Mouse (Mus musculus) spleen, adult 12 weeks (tissue): ENCODE measurements at regions not wholly inside any gene's neighbourhood (a gene's known extent, or its start where the extent isn't known, plus 50 kb on each side); places are given as distances from the start of the nearest gene placed in this dataset.

ENCODE experiments used
- DNase-seq: peaks from one replicate; pipeline ENCODE4 v3.0.0; 2022; ENCODE audit warnings: low spot score

- DNase-seq, result no peak
Measured at GRCm38 (mm10) chr6:50713297-50713696, 59.1 kb upstream of the Npvf start.

- DNase-seq, result no peak
Measured at GRCm38 (mm10) chr6:50718631-50719030, 64.4 kb upstream of the Npvf start.

- no peak for DNase-seq
Measured at GRCm38 (mm10) chr6:50720346-50720745, 66.1 kb upstream of the Npvf start.

- DNase-seq, result no peak
Measured at GRCm38 (mm10) chr6:50725640-50726039, 71.4 kb upstream of the Npvf start.

- DNase-seq, result no peak
Measured at GRCm38 (mm10) chr6:50726166-50726591, 71.9 kb upstream of the Npvf start.

- DNase-seq, result no peak
Measured at GRCm38 (mm10) chr6:50730744-50731718, 76.8 kb upstream of the Npvf start.

GRCm38 (mm10) chr6:50734701-50735100 lies 80.5 kb upstream of the Npvf start:
- DNase-seq, result no peak

GRCm38 (mm10) chr6:50735825-50736224 lies 81.6 kb upstream of the Npvf start:
- no peak for DNase-seq

- DNase-seq, result no peak
Measured at GRCm38 (mm10) chr6:50742009-50742408, 87.8 kb upstream of the Npvf start.

- DNase-seq, result no peak
Measured at GRCm38 (mm10) chr6:50744462-50745166, 90.4 kb upstream of the Npvf start.

- DNase-seq, result no peak
Measured at GRCm38 (mm10) chr6:50753151-50753550, 98.9 kb upstream of the Npvf start.

GRCm38 (mm10) chr6:50754786-50755185 lies 100.5 kb upstream of the Npvf start:
- DNase-seq, result no peak

GRCm38 (mm10) chr6:50760367-50760766 lies 106.1 kb upstream of the Npvf start:
- no peak for DNase-seq

- no peak for DNase-seq
Measured at GRCm38 (mm10) chr6:50763121-50763520, 108.9 kb upstream of the Npvf start.

GRCm38 (mm10) chr6:50766442-50766915 lies 112.2 kb upstream of the Npvf start:
- DNase-seq, result no peak

- DNase-seq, result no peak
Measured at GRCm38 (mm10) chr6:50767126-50767525, 112.9 kb upstream of the Npvf start.

GRCm38 (mm10) chr6:50767827-50768226 lies 113.6 kb upstream of the Npvf start:
- no peak for DNase-seq

- no peak for DNase-seq
Measured at GRCm38 (mm10) chr6:50769101-50769500, 114.9 kb upstream of the Npvf start.

- DNase-seq, result no peak
Measured at GRCm38 (mm10) chr6:50770481-50770880, 116.2 kb upstream of the Npvf start.

- DNase-seq, result no peak
Measured at GRCm38 (mm10) chr6:50775637-50776036, 121.4 kb upstream of the Npvf start.

GRCm38 (mm10) chr6:50776236-50776832 lies 122.1 kb upstream of the Npvf start:
- DNase-seq, result no peak

GRCm38 (mm10) chr6:50776931-50777495 lies 122.8 kb upstream of the Npvf start:
- DNase-seq, result no peak
